Mouse (Mus musculus): ENCODE data around the gene Slc29a2.

GRCm38 (mm10) chr19:5073028-5073427, 49.4 kb downstream of the Slc29a2 start:
- TF ChIP-seq CTCF (IDR thresholded peaks at IDR 0.05; ENCODE audit: insufficient read depth, low read length) (peak; percentile 58), POLR2A (IDR thresholded peaks at IDR 0.05; ENCODE audit: borderline replicate concordance, extremely low read depth, low read depth, low read length) (no peak)
